Mouse (Mus musculus): ENCODE data around the gene Rag2.

Gene Rag2

DNA sequence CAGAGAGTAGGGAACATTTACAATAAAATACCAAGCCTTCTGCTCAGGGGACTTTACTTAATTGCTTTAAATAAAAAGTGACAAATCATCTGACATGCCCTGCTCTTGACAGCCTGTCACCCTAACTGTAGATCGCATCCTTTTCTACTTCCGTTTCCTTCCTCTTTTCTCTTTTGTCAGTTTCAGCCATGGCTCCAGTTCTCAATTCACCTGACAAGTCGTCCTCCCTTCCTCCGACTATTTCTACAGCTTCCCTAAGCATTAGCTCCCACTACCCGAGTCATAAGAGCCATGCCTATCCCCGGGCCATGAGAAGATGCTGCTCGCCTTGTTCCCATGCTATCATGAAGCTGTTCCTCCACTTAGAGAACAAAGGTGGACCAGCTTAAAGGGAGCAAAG, 2.9 kb upstream of the Rag2 start:
- ChIA-PET POLR2A (no interaction called here), CTCF (interaction anchor here in 1 of 4 experiments (0.6 kb wide), 1 partner anchor 575 kb away, joined by 4 read pairs; no protein-coding TSS in a partner anchor)

GRCm38 (mm10) chr2:101623042-101623441, 1.5 kb upstream of the Rag2 start:
- POLR2A ChIA-PET = no interaction called here
- CTCF ChIA-PET = interaction anchor here in 1 of 4 experiments (0.6 kb wide), 1 partner anchor 11 kb away, joined by 3 read pairs; no protein-coding TSS in a partner anchor

GRCm38 (mm10) chr2:101624011-101624410, 507 bp upstream of the Rag2 start:
- ChIA-PET CTCF (interaction anchor here in 1 of 4 experiments (1.0 kb wide), 1 partner anchor 29 kb away, joined by 3 read pairs; no protein-coding TSS in a partner anchor), POLR2A (interaction anchor here in 1 of 4 experiments (1.1 kb wide), 1 partner anchor 12 kb away, joined by 3 read pairs; no protein-coding TSS in a partner anchor)

DNA sequence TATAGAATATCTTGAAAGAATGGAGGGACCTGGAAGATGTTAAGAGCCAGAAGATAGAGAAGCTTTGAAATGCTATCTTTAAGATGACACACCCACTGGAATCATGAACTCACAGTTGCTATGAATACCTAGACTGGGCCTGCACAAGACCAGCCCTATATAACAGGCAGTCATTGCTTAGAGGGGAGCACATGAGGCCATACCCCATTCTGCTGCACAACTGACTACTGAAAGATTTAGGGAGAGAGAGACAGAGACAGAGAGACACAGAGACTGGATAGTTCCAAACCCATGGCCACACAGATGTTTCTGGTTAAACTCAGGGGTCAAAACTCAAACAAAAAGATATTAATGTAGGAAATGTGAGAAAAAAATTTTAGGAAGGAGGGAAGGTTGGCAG, 2.7 kb downstream of the Rag2 start:
- CTCF ChIA-PET = no interaction called here
- POLR2A ChIA-PET = no interaction called here

- CTCF ChIA-PET = interaction anchor here in 3 of 4 experiments (0.6 to 1.4 kb wide), 6 partner anchors 9 to 491 kb away, joined by 3 to 12 read pairs (median 4); partner anchors contain the start of gene Traf6 (in 1 of the 3)
- POLR2A ChIA-PET = interaction anchor here in 3 of 4 experiments (0.6 to 1.4 kb wide), 5 partner anchors 10 to 1724 kb away, joined by 3 to 5 read pairs (median 3); partner anchors contain the start of genes Commd9 (in 1 of the 3) and Ldlrad3 (in 1 of the 3)
Measured at GRCm38 (mm10) chr2:101628297-101629236, 4.0 kb downstream of the Rag2 start.

DNA sequence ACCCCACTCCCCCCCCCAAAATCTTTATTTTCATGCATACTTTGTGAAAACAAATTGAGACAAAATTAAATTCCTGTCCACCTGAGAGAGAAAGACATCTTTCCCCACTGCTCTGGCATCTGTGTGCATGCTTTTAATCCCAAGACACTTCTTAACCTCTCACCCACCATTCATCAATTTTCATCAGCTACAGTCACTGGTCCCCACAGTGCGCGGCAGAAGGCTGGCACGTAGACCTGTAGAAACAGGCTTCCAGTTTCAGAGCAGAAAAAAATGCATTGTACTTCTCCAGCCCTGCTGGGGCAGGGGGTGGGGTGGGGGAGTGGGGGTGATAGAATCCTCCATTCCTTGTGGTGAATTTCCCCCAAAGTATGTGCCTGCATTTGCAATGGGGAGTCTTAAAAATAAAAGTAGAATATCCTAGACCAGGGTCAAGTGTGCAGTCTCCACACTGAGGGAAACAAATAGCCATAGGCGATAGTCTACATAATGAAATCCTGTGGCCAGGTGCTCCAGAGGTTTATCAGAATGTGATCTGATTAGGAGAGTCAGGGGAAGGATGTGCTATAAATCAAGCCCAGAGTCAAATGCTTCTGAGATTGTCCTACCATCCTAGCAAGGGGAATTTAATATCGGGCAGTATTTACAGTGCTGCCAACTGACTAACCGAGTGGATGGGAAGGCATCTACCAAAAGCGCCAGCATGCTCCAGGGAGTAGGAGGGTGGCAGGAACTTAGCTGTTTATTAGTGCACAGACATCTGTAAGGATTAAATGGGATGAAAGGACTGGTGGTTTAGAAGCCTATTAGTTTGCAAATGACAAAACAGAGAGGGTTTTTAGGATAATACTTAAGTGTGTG, 14.7 kb downstream of the Rag2 start:
- CTCF ChIA-PET = no interaction called here
- POLR2A ChIA-PET = no interaction called here

DNA sequence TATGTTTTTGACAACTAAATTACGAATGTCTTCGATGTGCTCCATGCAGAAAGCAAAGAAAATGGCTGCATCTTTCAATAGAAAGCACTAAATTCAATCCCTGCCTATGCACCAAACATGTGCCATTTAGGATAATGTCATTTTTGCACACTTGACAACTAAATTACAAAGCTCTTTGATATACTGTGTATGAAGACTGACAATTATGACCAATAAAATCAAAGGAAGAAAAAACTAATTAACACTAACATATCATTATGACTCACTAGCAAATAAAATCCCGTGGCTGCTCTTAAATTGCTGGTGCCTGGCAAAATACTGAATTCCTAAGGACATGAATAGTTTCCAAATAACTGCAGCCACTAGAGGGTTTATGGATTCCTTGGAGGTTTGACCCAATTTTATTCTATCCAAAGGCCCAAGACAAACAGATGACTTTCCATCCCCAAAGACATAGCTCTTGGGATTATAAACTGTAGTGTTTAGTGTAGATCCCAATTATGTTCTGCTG, 15.4 kb downstream of the Rag2 start:
- ChIA-PET POLR2A (no interaction called here), CTCF (interaction anchor here in 1 of 4 experiments (1.0 kb wide), 1 partner anchor 13 kb away, joined by 3 read pairs; no protein-coding TSS in a partner anchor)

DNA sequence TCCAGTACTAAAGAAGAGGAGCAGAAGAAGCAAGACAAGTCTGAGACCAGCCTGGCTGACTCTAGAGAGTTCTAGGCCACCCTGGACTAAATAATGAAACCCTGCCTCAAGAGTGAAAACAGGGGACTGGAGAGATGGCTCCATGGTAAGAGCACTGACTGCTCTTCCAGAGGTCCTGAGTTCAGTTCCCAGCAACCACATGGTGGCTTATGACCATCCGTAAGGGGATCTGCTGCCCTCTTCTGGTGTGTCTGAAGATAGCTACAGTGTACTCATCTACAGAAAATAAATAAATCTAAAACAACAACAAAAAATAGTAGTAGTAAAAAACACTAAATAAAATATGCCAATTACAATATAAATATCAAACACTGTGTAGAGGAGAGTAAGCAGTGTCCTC, 21.3 kb downstream of the Rag2 start:
- POLR2A ChIA-PET = interaction anchor here in 1 of 4 experiments (0.6 kb wide), 1 partner anchor 235 kb away, joined by 3 read pairs; no protein-coding TSS in a partner anchor
- CTCF ChIA-PET = interaction anchor here in 2 of 4 experiments (0.7 to 1.4 kb wide), 2 partner anchors 155 to 173 kb away, joined by 3 to 5 read pairs; no protein-coding TSS in a partner anchor

GRCm38 (mm10) chr2:101648361-101648760, 23.8 kb downstream of the Rag2 start:
- POLR2A ChIA-PET = interaction anchor here in 1 of 4 experiments (1.5 kb wide), 1 partner anchor 48 kb away, joined by 3 read pairs; no protein-coding TSS in a partner anchor

DNA sequence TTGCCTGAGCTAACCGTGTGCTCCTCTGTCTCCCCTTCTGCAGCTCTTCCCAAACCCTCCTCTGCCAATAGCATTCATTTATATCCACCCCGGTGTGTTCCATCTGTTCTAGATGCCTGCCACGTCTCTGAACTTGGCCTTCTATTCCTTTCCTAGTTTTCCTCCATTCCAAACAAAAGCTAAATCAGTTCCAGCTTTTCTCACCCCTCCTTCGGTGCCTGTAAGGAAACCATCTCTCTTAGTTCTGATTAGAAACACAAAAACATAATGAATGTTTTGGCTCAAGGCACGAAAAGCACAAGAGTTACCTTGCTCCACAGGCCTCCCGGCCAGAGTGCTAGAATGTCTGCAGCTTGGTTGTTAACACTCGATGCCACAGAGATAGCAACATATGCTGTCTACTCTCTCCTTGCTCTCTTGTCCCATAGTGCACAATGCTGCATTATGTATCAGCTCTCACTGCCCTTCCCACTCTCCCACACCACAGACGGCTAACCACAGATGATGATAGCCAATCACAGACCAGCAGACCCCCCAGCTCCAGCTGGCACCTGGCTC, 24.7 kb downstream of the Rag2 start, which contains the start of the genes Rag1 and B230118H07Rik:
Rag1 (minus strand) TSS at position 388 of the 558 bp plus-strand sequence.
B230118H07Rik (minus strand) TSS at position 419 of the 558 bp plus-strand sequence.
- POLR2A ChIA-PET = interaction anchor here in 2 of 4 experiments (0.6 to 1.5 kb wide), 2 partner anchors 49 to 161 kb away, joined by 3 read pairs; no protein-coding TSS in a partner anchor
- CTCF ChIA-PET = interaction anchor here in 1 of 4 experiments (1.1 kb wide), 1 partner anchor 177 kb away, joined by 5 read pairs; no protein-coding TSS in a partner anchor

More at GRCm38 (mm10) chr2:101648361-101648760, 23.8 kb downstream of the Rag2 start:
- CTCF ChIA-PET = no interaction called here

DNA sequence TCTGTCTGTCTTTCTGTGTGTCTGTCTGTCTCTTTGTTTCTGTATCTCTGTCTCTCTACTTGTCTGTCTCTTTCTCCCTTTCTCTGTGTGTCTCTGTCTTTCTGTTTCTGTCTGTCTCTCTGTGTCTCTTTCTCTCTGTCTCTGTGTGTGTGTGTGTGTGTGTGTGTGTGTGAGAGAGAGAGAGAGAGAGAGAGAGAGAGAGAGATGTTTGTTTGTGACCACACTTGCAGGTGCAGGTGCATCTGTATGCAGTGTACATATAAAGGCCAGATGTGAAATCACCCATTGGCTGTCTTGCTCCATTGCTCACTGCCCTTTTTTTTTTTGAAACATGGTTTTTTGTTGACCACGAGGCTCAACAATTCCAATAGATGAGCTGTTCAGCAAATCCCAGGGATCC, 25.9 kb downstream of the Rag2 start:
- CTCF ChIA-PET = no interaction called here
- POLR2A ChIA-PET = interaction anchor here in 1 of 4 experiments (0.7 kb wide), 1 partner anchor 424 kb away, joined by 3 read pairs; no protein-coding TSS in a partner anchor

- ChIA-PET POLR2A (interaction anchor here in 1 of 4 experiments (0.6 kb wide), 1 partner anchor 115 kb away, joined by 3 read pairs; no protein-coding TSS in a partner anchor), CTCF (interaction anchor here (0.5 to 1.4 kb wide), 27 partner anchors 9 to 1229 kb away, joined by 3 to 23 read pairs (median 3); no protein-coding TSS in a partner anchor)
Measured at GRCm38 (mm10) chr2:101652204-101652920, 27.8 kb downstream of the Rag2 start.

GRCm38 (mm10) chr2:101652921-101653597, 28.5 kb downstream of the Rag2 start:
- ChIA-PET POLR2A (interaction anchor here in 1 of 4 experiments (0.6 kb wide), 1 partner anchor 116 kb away, joined by 3 read pairs; no protein-coding TSS in a partner anchor), CTCF (interaction anchor here (0.5 to 1.4 kb wide), 29 partner anchors 10 to 1229 kb away, joined by 3 to 23 read pairs (median 3); no protein-coding TSS in a partner anchor)

DNA sequence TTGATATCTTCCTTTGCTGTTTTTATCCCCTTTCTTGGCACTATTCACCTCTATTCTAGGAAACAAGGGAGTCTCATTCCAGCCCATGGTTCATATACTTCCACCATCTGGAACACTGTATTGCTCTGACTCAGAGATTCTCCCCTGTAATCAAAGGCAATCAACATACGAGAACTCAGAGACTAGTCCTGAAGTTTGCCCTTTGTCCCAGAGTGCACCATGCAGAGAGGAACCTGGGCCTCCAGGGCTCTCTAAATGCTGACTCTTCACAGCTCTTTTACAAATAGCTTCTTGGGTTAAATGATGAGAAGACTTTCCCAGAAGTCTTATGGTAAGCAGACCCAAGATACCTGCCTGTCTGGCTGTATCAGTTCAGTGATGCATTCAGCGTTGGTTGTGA, 36.0 kb downstream of the Rag2 start:
- ChIA-PET CTCF (no interaction called here), POLR2A (no interaction called here)

DNA sequence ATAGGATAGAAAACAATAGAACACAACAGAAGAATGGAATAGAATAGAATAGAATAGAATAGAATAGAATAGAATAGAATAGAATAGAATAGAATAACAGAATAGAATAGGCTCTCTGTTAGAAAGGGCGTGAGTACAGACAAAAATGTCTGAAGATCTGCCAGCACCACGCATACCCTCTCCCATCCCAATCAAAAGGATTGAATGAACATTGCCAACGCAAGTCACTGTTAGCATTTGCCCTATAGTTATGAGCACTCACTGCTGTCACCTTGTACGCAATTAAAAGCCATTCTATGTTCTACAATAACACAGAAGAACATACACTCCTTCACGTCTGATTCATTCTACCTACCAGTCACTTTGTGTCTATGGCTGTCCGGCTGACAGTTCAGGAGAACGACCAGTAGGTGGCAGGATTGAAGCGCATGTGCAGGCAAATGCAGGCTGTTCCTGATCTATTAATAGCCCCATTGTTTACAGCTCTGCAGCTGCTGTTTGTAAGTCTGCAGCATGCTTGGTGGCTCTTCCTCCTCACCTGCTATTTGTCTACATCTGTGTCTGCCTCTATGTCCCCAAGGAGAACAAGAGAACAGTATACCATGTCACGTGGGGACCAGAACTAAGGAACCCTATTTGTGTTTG, 40.7 kb downstream of the Rag2 start:
- ChIA-PET POLR2A (interaction anchor here in 1 of 4 experiments (0.8 kb wide), 1 partner anchor 767 kb away, joined by 3 read pairs; no protein-coding TSS in a partner anchor), CTCF (interaction anchor here (0.6 to 2.7 kb wide), 16 partner anchors 11 to 1241 kb away, joined by 3 to 12 read pairs (median 4); no protein-coding TSS in a partner anchor)

GRCm38 (mm10) chr2:101665703-101666092, 41.2 kb downstream of the Rag2 start:
- CTCF ChIA-PET = interaction anchor here (0.6 to 2.7 kb wide), 14 partner anchors 11 to 448 kb away, joined by 3 to 12 read pairs (median 4); no protein-coding TSS in a partner anchor
- POLR2A ChIA-PET = interaction anchor here in 1 of 4 experiments (0.8 kb wide), 1 partner anchor 767 kb away, joined by 3 read pairs; no protein-coding TSS in a partner anchor

Data from embryonic stem cell, embryonic (primary cell).